Mouse (Mus musculus) liver, embryonic 16.5 days (tissue): ENCODE data around the gene Rnf123. TPM values are rescaled to one million over a fixed set of nuclear protein-coding genes. Genes with fewer than 3 reads are reported as not detected.

Experiments used
- ATAC-seq: fragments of 200-750 bp; cut with Nextera tagmentation; 2 replicates; pipeline ENCODE4 v1.8.0; 2017; ENCODE audit warnings: low read depth, mild to moderate bottlenecking, moderate number of reproducible peaks, moderate library complexity
- H3K27ac ChIP-seq: fragments of 300-500 bp; sonication (generic); 2 replicates; pipeline ENCODE4 v1.5.1; 2014; ENCODE audit warnings: mild to moderate bottlenecking, low read length
- H3K27me3 ChIP-seq: fragments of 300-500 bp; sonication (generic); 2 replicates; pipeline ENCODE4 v1.6.1; 2014; ENCODE audit warnings: low read depth, low read length, mixed read lengths; ENCODE audit not compliant: control insufficient read depth, insufficient read depth
- H3K36me3 ChIP-seq: fragments of 300-500 bp; sonication (generic); 2 replicates; pipeline ENCODE4 v1.6.1; 2014; ENCODE audit warnings: mild to moderate bottlenecking; ENCODE audit not compliant: control insufficient read depth, insufficient read depth
- H3K4me1 ChIP-seq: fragments of 300-500 bp; sonication (generic); 2 replicates; pipeline ENCODE4 v1.6.1; 2014; ENCODE audit warnings: low read depth, low read length, mixed read lengths; ENCODE audit not compliant: control insufficient read depth
- H3K4me2 ChIP-seq: fragments of 300-500 bp; sonication (generic); 2 replicates; pipeline ENCODE4 v1.6.1; 2014; ENCODE audit warnings: low read depth, low read length, mixed read lengths
- H3K4me3 ChIP-seq: fragments of 300-500 bp; sonication (generic); 2 replicates; pipeline ENCODE4 v1.5.1; 2014; ENCODE audit warnings: low read depth, mild to moderate bottlenecking, low read length
- H3K9ac ChIP-seq: fragments of 300-500 bp; sonication (generic); 2 replicates; pipeline ENCODE4 v1.6.1; 2014; ENCODE audit warnings: low read depth, low read length
- H3K9me3 ChIP-seq: fragments of 300-500 bp; sonication (generic); replicated peaks from 2 replicates; pipeline ENCODE4 v1.6.1; 2016; ENCODE audit warnings: low read length; ENCODE audit not compliant: control insufficient read depth
- WGBS: fragments of 180-500 bp; shearing (Covaris S2); extraction: QIAGEN DNeasy Blood & Tissue Kit; methylation state at CpG from one replicate; pipeline ENCODE4 v1.1.7; 2014; ENCODE audit not compliant: insufficient replicate concordance; 5-methylcytosine and 5-hydroxymethylcytosine counted together
- polyA plus RNA-seq: library from polyadenylated mRNA; unstranded; fragments of >200 nt; fragmentation: Nextera tagmentation; extraction: Ambion mirVana; gene quantifications from 2 replicates; pipeline ENCODE4 v1.2.1, GENCODE M21; 2015

The Rnf123 gene
- 92.7 and 106 TPM in 2 replicates for polyA plus RNA-seq

GRCm38 (mm10) chr9:108082988-108083431 lies at the start of gene Rnf123:
Gene Rnf123 (minus strand): TSS chr9:108083346.
- Histone ChIP-seq H3K27ac (peak within 1 kb of the TSS; percentile 100), H3K9me3 (no peaks in the 10 kb centered on the region), H3K27me3 (no peaks in the 10 kb centered on the region; the same call in 1 of the 2 replicates), H3K36me3 (peaks cover 40% of the 10 kb centered on the region), H3K4me3 (peak within 1 kb of the TSS; percentile 47), H3K4me1 (peaks cover 77% of the 10 kb centered on the region), H3K9ac (peak within 1 kb of the TSS; percentile 70), H3K4me2 (peak within 1 kb of the TSS; percentile 90)
- ATAC-seq: peak; percentile 14
- WGBS: 15% methylated on average over 12 of the region's 12 CpGs

GRCm38 (mm10) chr9:108132373-108132772 lies 49.2 kb upstream of the Rnf123 start:
- ATAC-seq: no peak
- H3K27me3 ChIP-seq: peaks cover 2% of the 10 kb centered on the region; the same call in 1 of the 2 replicates

GRCm38 (mm10) chr9:108131502-108131901 lies 48.4 kb upstream of the Rnf123 start:
- 34% methylated on average over 5 of the region's 5 CpGs for WGBS
- no peaks in the 10 kb centered on the region for H3K9me3 ChIP-seq
- H3K9ac ChIP-seq: no peak overlapping the region
- no peak overlapping the region for H3K4me3 ChIP-seq
- H3K27ac ChIP-seq: no peak overlapping the region
- no peak for ATAC-seq
- H3K36me3 ChIP-seq: no peaks in the 10 kb centered on the region
- H3K27me3 ChIP-seq: no peaks in the 10 kb centered on the region
- H3K4me2 ChIP-seq: no peak overlapping the region
- no peaks in the 10 kb centered on the region for H3K4me1 ChIP-seq

More at GRCm38 (mm10) chr9:108132373-108132772, 49.2 kb upstream of the Rnf123 start:
- Histone ChIP-seq H3K9me3 (no peaks in the 10 kb centered on the region), H3K27ac (no peak overlapping the region), H3K36me3 (no peaks in the 10 kb centered on the region), H3K4me1 (no peaks in the 10 kb centered on the region), H3K4me3 (no peak overlapping the region), H3K4me2 (no peak overlapping the region), H3K9ac (no peak overlapping the region)
- 62% methylated on average over 3 of the region's 3 CpGs for WGBS

- no peaks in the 10 kb centered on the region for H3K27me3 ChIP-seq
- no peak overlapping the region for H3K27ac ChIP-seq
- H3K36me3 ChIP-seq: no peaks in the 10 kb centered on the region
- ATAC-seq: no peak
- no peak overlapping the region for H3K9ac ChIP-seq
- no peaks in the 10 kb centered on the region for H3K4me1 ChIP-seq
- H3K4me3 ChIP-seq: no peak overlapping the region
- 51% methylated on average over 13 of the region's 13 CpGs for WGBS
- H3K4me2 ChIP-seq: no peak overlapping the region
- no peaks in the 10 kb centered on the region for H3K9me3 ChIP-seq
Measured at GRCm38 (mm10) chr9:108129042-108129948, 46.1 kb upstream of the Rnf123 start.

GRCm38 (mm10) chr9:108128248-108128647 lies 45.1 kb upstream of the Rnf123 start:
- no peak for ATAC-seq
- H3K27ac ChIP-seq: no peak overlapping the region
- H3K4me1 ChIP-seq: no peaks in the 10 kb centered on the region
- no peak overlapping the region for H3K4me2 ChIP-seq
- no peaks in the 10 kb centered on the region for H3K27me3 ChIP-seq
- no peak overlapping the region for H3K9ac ChIP-seq
- 63% methylated on average over 11 of the region's 11 CpGs for WGBS
- no peaks in the 10 kb centered on the region for H3K9me3 ChIP-seq
- no peaks in the 10 kb centered on the region for H3K36me3 ChIP-seq
- H3K4me3 ChIP-seq: no peak overlapping the region

GRCm38 (mm10) chr9:108126436-108127180 lies 43.5 kb upstream of the Rnf123 start:
- Histone ChIP-seq H3K9ac (no peak overlapping the region), H3K4me3 (no peak overlapping the region), H3K27me3 (no peaks in the 10 kb centered on the region), H3K9me3 (no peaks in the 10 kb centered on the region), H3K36me3 (no peaks in the 10 kb centered on the region), H3K27ac (no peak overlapping the region), H3K4me1 (no peaks in the 10 kb centered on the region), H3K4me2 (no peak overlapping the region)
- 62% methylated on average over 17 of the region's 17 CpGs for WGBS
- ATAC-seq: no peak

- Histone ChIP-seq H3K27ac (no peak overlapping the region), H3K4me2 (no peak overlapping the region)
Measured at GRCm38 (mm10) chr9:108125731-108126130, 42.6 kb upstream of the Rnf123 start.

GRCm38 (mm10) chr9:108123916-108124315 lies 40.8 kb upstream of the Rnf123 start:
- Histone ChIP-seq H3K27ac (no peak overlapping the region), H3K4me3 (no peak overlapping the region), H3K4me2 (no peak overlapping the region), H3K36me3 (no peaks in the 10 kb centered on the region), H3K27me3 (no peaks in the 10 kb centered on the region), H3K9ac (no peak overlapping the region), H3K4me1 (peaks cover 8% of the 10 kb centered on the region; the same call in 1 of the 2 replicates), H3K9me3 (no peaks in the 10 kb centered on the region)
- ATAC-seq: no peak
- WGBS: 71% methylated on average over 4 of the region's 4 CpGs

More at GRCm38 (mm10) chr9:108125731-108126130, 42.6 kb upstream of the Rnf123 start:
- H3K27me3 ChIP-seq: no peaks in the 10 kb centered on the region
- H3K9me3 ChIP-seq: no peaks in the 10 kb centered on the region
- no peaks in the 10 kb centered on the region for H3K36me3 ChIP-seq
- no peak overlapping the region for H3K9ac ChIP-seq
- no peaks in the 10 kb centered on the region for H3K4me1 ChIP-seq
- ATAC-seq: no peak
- 69% methylated on average over 8 of the region's 8 CpGs for WGBS
- no peak overlapping the region for H3K4me3 ChIP-seq
